ENCODE assay signal across 8 mouse cellular contexts in the genomic region with DNA sequence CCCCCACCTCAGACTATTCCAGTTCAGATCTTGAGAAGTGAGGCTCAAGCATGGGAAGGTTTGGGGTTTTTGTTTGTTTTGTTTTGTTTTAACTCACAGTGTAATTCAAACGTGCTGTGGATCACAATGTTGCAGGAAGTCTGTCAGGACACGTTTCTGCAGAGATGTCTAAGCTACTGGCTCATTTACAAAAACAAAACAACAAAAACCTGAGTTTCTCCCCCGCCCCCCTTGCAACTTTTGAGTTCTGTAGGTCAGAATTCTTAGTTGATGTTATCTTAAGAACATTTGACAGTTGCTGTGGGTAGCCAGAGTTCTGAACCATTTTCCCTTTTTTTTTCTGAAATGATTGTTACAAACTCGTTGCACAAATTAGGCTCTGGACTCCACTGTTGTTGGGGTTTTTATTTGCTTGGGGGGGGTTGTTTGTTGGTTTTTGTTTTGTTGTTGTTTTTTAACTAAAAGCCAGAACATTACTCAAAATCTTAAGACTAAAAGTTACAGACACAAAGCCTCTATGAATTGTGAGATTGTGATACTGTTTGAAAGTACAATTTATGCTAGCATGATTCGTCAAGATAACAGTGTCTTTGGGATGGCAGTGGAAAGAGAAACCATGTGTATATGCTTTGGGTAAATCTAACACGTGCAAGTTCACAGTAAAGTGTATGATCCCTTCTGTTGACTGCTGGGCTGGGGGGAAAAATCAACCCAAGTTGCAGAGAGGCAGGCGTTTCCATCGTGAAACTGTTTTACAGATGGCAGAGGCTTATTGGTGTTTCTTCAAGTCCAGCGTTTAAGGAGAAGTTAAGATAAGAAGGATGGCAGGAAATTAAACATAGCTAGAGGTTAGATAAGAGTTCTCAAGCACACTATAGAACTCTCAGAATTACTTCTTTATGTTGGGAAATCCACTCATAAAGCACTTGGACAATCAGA. TPM values are rescaled to one million over a fixed set of nuclear protein-coding genes. Genes with fewer than 3 reads are reported as not detected.
DNase-seq lines count a peak whose midpoint lies in the region; ATAC-seq and TF ChIP-seq lines count a peak whose summit lies in the region.

No protein-coding gene starts in this region.

- H3K4me1 ChIP-seq in kidney, postnatal 0 days (replicated peaks; ENCODE audit: insufficient read depth, low read length) = no peaks in the 10 kb centered on the region
- no peaks in the 10 kb centered on the region for H3K4me1 ChIP-seq in bone marrow macrophage, adult 2 months (ENCODE audit: control insufficient read depth, insufficient read depth, low read length)
- no peaks in the 10 kb centered on the region for H3K4me1 ChIP-seq in intestine, embryonic 15.5 days (replicated peaks)

- H3K4me2 ChIP-seq in kidney, postnatal 0 days (ENCODE audit: low read length) = peak overlapping the region; percentile 30
- H3K4me2 ChIP-seq in intestine, embryonic 15.5 days (replicated peaks) = peak overlapping the region; percentile 49

- no peak for ATAC-seq in kidney, postnatal 0 days (replicated peaks; ENCODE audit: low FRiP score, low read depth)
- no peak; the same call in 1 of the 2 replicates for ATAC-seq in intestine, embryonic 15.5 days

- H3K27me3 ChIP-seq in kidney, postnatal 0 days (ENCODE audit: insufficient read depth, low read length) = no peaks in the 10 kb centered on the region
- no peaks in the 10 kb centered on the region for H3K27me3 ChIP-seq in intestine, embryonic 15.5 days (replicated peaks)

- 23% methylated on average over 9 of the region's 9 CpGs for WGBS in kidney, postnatal 0 days
- WGBS in intestine, embryonic 15.5 days = 23% methylated on average over 9 of the region's 9 CpGs

- H3K27ac ChIP-seq in kidney, postnatal 0 days = 0 out of 2 replicates have a peak overlapping the region, but pooled peaks have one; percentile 0
- no peak overlapping the region; the same call in 1 of the 2 replicates for H3K27ac ChIP-seq in bone marrow macrophage, adult 2 months (ENCODE audit: insufficient read depth, low read depth, low read length)
- H3K27ac ChIP-seq in intestine, embryonic 15.5 days = 0 out of 2 replicates have a peak overlapping the region, but pooled peaks have one; percentile 58

- DNase-seq in kidney, postnatal 0 days (ENCODE audit: low spot score) = no peak
- no peak for DNase-seq in kidney, postnatal 36 days
- peak; percentile 11 for DNase-seq in naive thymus-derived CD4-positive, alpha-beta T cell, adult 2 months (ENCODE audit: low read depth)
- DNase-seq in embryo, embryonic 11 days = no peak
- no peak for DNase-seq in gastrocnemius, postnatal 10 days
- no peak for DNase-seq in layer of hippocampus, adult 9-11 months

- no peak for TF ChIP-seq POLR2A in bone marrow macrophage, adult 2 months (IDR thresholded peaks at IDR 0.05; ENCODE audit: borderline replicate concordance, low read depth, low read length)

- H3K9me3 ChIP-seq in kidney, postnatal 0 days (replicated peaks; ENCODE audit: low read length) = no peaks in the 10 kb centered on the region
- H3K9me3 ChIP-seq in intestine, embryonic 15.5 days = no peaks in the 10 kb centered on the region

- TF ChIP-seq CTCF in kidney, postnatal 0 days (IDR thresholded peaks at IDR 0.05; ENCODE audit: low read depth) = no peak
- TF ChIP-seq CTCF in bone marrow macrophage, adult 2 months (IDR thresholded peaks at IDR 0.05; ENCODE audit: low read depth, low read length) = no peak

- H3K9ac ChIP-seq in kidney, postnatal 0 days (ENCODE audit: low read depth, low read length) = no peak overlapping the region
- H3K9ac ChIP-seq in intestine, embryonic 15.5 days = peak overlapping the region; percentile 34

- no peaks in the 10 kb centered on the region for H3K36me3 ChIP-seq in kidney, postnatal 0 days (ENCODE audit: insufficient read depth, low read length)
- H3K36me3 ChIP-seq in intestine, embryonic 15.5 days = no peaks in the 10 kb centered on the region

- peak overlapping the region; percentile 48 for H3K4me3 ChIP-seq in kidney, postnatal 0 days (replicated peaks; ENCODE audit: low read depth, low read length)
- peak overlapping the region; percentile 95 for H3K4me3 ChIP-seq in bone marrow macrophage, adult 2 months (ENCODE audit: insufficient read depth, low read length)
- H3K4me3 ChIP-seq in intestine, embryonic 15.5 days (replicated peaks) = peak overlapping the region; percentile 57

RNA-seq across cellular contexts. Expression of a gene that starts 0.8 kb away (rescaled TPM):
- 9.9 and 10.2 TPM in 2 replicates for polyA plus RNA-seq in kidney, postnatal 0 days (2015; fragmentation: Nextera tagmentation; extraction: Ambion mirVana)
- polyA plus RNA-seq in bone marrow macrophage, adult 2 months (2012; ENCODE audit: insufficient read depth, insufficient read length, missing spikeins) = 3.4 and 4.0 TPM in 2 replicates
- 8.0 and 8.1 TPM in 2 replicates for polyA plus RNA-seq in intestine, embryonic 15.5 days (2015; fragmentation: Nextera tagmentation; extraction: Ambion mirVana)
- total RNA-seq in gastrocnemius, postnatal 10 days (2021) = 1 to 10 TPM; 1.9 to 2.9 TPM
